Comparison of ENCODE assay signal across 8 mouse cellular contexts in genomic region chr2:76676401-76677226, GRCm38 (mm10). TPM values are rescaled to one million over a fixed set of nuclear protein-coding genes. Genes with fewer than 3 reads are reported as not detected.
DNase-seq lines count a peak whose midpoint lies in the region; ATAC-seq and TF ChIP-seq lines count a peak whose summit lies in the region.

No protein-coding gene starts in this region.

- no peaks in the 10 kb centered on the region for H3K9me3 ChIP-seq in forebrain, embryonic 14.5 days (replicated peaks; ENCODE audit: control insufficient read depth, low read length)
- H3K9me3 ChIP-seq in liver, postnatal 0 days (ENCODE audit: low read length): no peaks in the 10 kb centered on the region

- H3K4me2 ChIP-seq in forebrain, embryonic 14.5 days (ENCODE audit: low read length): peak overlapping the region; percentile 71
- H3K4me2 ChIP-seq in liver, postnatal 0 days (ENCODE audit: low read depth, low read length): peak overlapping the region; percentile 88

- peaks cover 17% of the 10 kb centered on the region for H3K4me1 ChIP-seq in forebrain, embryonic 14.5 days (ENCODE audit: control insufficient read depth, insufficient read depth, low read length)
- H3K4me1 ChIP-seq in liver, postnatal 0 days (ENCODE audit: insufficient read depth): peaks cover 26% of the 10 kb centered on the region

- H3K4me3 ChIP-seq in forebrain, embryonic 14.5 days (ENCODE audit: low read depth, low read length): peak overlapping the region; percentile 87
- no peak overlapping the region for H3K4me3 ChIP-seq in liver, postnatal 0 days (ENCODE audit: low read depth, low read length)

- H3K27ac ChIP-seq in forebrain, embryonic 14.5 days (ENCODE audit: low read depth, low read length): 0 out of 2 replicates have a peak overlapping the region, but pooled peaks have one; percentile 5
- H3K27ac ChIP-seq in liver, postnatal 0 days (ENCODE audit: low read depth): no peak overlapping the region

- no peaks in the 10 kb centered on the region for H3K27me3 ChIP-seq in forebrain, embryonic 14.5 days (replicated peaks; ENCODE audit: control insufficient read depth, insufficient read depth, low read length)
- H3K27me3 ChIP-seq in liver, postnatal 0 days (ENCODE audit: insufficient read depth, low read length): no peaks in the 10 kb centered on the region

- TF ChIP-seq EP300 in liver, postnatal 0 days (IDR thresholded peaks at IDR 0.05; ENCODE audit: low read depth): no peak

- 52% methylated on average over 13 of the region's 13 CpGs for WGBS in forebrain, embryonic 14.5 days
- 67% methylated on average over 13 of the region's 13 CpGs for WGBS in liver, postnatal 0 days (ENCODE audit: insufficient replicate concordance)

- no peak for TF ChIP-seq CTCF in liver, postnatal 0 days (IDR thresholded peaks at IDR 0.05; ENCODE audit: low read depth)

- no peak for ATAC-seq in forebrain, embryonic 14.5 days
- ATAC-seq in liver, postnatal 0 days: no peak
- no peak for ATAC-seq in megakaryocyte progenitor cell, adult 5-6 weeks (replicated peaks; ENCODE audit: poor library complexity)

- H3K36me3 ChIP-seq in forebrain, embryonic 14.5 days (ENCODE audit: control insufficient read depth, insufficient read depth, low read length): peaks cover 10% of the 10 kb centered on the region
- H3K36me3 ChIP-seq in liver, postnatal 0 days (replicated peaks; ENCODE audit: insufficient read depth, low read length): peaks cover 13% of the 10 kb centered on the region

- H3K9ac ChIP-seq in forebrain, embryonic 14.5 days (ENCODE audit: low read length): peak overlapping the region; percentile 91
- H3K9ac ChIP-seq in liver, postnatal 0 days (replicated peaks): peak overlapping the region; percentile 86; the same call in 1 of the 2 replicates

- peak; percentile 20 for DNase-seq in embryo, embryonic 11 days
- DNase-seq in embryo, embryonic 10.5 days (ENCODE audit: low spot score): no peak
- peak; percentile 74 for DNase-seq in 416B (ENCODE audit: low read depth)
- DNase-seq in forebrain, embryonic 14.5 days (ENCODE audit: low spot score): no peak
- DNase-seq in liver, postnatal 0 days: no peak
- no peak for DNase-seq in left cerebral cortex, adult 8-10 months (ENCODE audit: low spot score in 2 of 2)
- no peak for DNase-seq in adrenal gland, postnatal 14 days

RNA-seq across cellular contexts. Expression of gene Plekha3, which starts 1.5 kb away (rescaled TPM):
- 5.6 and 5.7 TPM in 2 replicates for polyA plus RNA-seq in forebrain, embryonic 14.5 days (2014; fragmentation: Nextera tagmentation; extraction: Ambion mirVana)
- polyA plus RNA-seq in liver, postnatal 0 days (2015; fragmentation: Nextera tagmentation; extraction: Ambion mirVana): 3.8 and 5.0 TPM in 2 replicates
- 28.2 and 36.1 TPM in 2 replicates for total RNA-seq in megakaryocyte progenitor cell, adult 5-6 weeks (2015)
- total RNA-seq in megakaryocyte progenitor cell, adult 5-6 weeks (2017): 17.5 and 25.6 TPM in 2 replicates
- 10 to 100 TPM; 39.0 to 43.4 (median 40.7) TPM for total RNA-seq in left cerebral cortex, adult 8-10 months (2022)
- 36.0 and 37.7 TPM in 2 replicates for total RNA-seq in adrenal gland, postnatal 14 days (2021)

RNA-seq across cellular contexts. Expression of gene Fkbp7, which starts 3.7 kb away (rescaled TPM):
- polyA plus RNA-seq in forebrain, embryonic 14.5 days (2014; fragmentation: Nextera tagmentation; extraction: Ambion mirVana): 12.1 and 13.2 TPM in 2 replicates
- polyA plus RNA-seq in liver, postnatal 0 days (2015; fragmentation: Nextera tagmentation; extraction: Ambion mirVana): 6.5 and 7.9 TPM in 2 replicates
- total RNA-seq in megakaryocyte progenitor cell, adult 5-6 weeks (2015): 18.5 and 19.0 TPM in 2 replicates
- 12.2 and 15.7 TPM in 2 replicates for total RNA-seq in megakaryocyte progenitor cell, adult 5-6 weeks (2017)
- total RNA-seq in left cerebral cortex, adult 8-10 months (2022): 1 to 10 TPM; 4.4 to 6.1 (median 5.8) TPM
- total RNA-seq in adrenal gland, postnatal 14 days (2021): 30.2 and 32.7 TPM in 2 replicates

RNA-seq across cellular contexts. Expression of gene Pjvk, which starts 28.3 kb away (rescaled TPM):
- 0.38 and 2.1 TPM in 2 replicates for polyA plus RNA-seq in forebrain, embryonic 14.5 days (2014; fragmentation: Nextera tagmentation; extraction: Ambion mirVana)
- not detected in 2 replicates for polyA plus RNA-seq in liver, postnatal 0 days (2015; fragmentation: Nextera tagmentation; extraction: Ambion mirVana)
- 0.37 and 0.81 TPM in 2 replicates for total RNA-seq in megakaryocyte progenitor cell, adult 5-6 weeks (2015)
- not detected in 2 replicates for total RNA-seq in megakaryocyte progenitor cell, adult 5-6 weeks (2017)
- under 1 TPM in 1 of 4 experiments, not detected in 3; 0.46 TPM for total RNA-seq in left cerebral cortex, adult 8-10 months (2022)
- total RNA-seq in adrenal gland, postnatal 14 days (2021): not detected in 2 replicates

RNA-seq across cellular contexts. Expression of gene Prkra, which starts 28.8 kb away (rescaled TPM):
- 109 and 112 TPM in 2 replicates for polyA plus RNA-seq in forebrain, embryonic 14.5 days (2014; fragmentation: Nextera tagmentation; extraction: Ambion mirVana)
- polyA plus RNA-seq in liver, postnatal 0 days (2015; fragmentation: Nextera tagmentation; extraction: Ambion mirVana): 7.7 and 7.9 TPM in 2 replicates
- total RNA-seq in megakaryocyte progenitor cell, adult 5-6 weeks (2015): 35.2 and 43.9 TPM in 2 replicates
- 11.3 and 15.2 TPM in 2 replicates for total RNA-seq in megakaryocyte progenitor cell, adult 5-6 weeks (2017)
- total RNA-seq in left cerebral cortex, adult 8-10 months (2022): 10 to 100 TPM; 17.3 to 22.0 (median 18.9) TPM
- total RNA-seq in adrenal gland, postnatal 14 days (2021): 25.9 and 26.8 TPM in 2 replicates

Comparison
In these comparisons a context has a peak if more than half of its experiments do, and no peak if none do; other contexts are left out.
1. DNase-seq: peak in embryo, embryonic 11 days (single experiment) and 416B (single experiment); none in embryo, embryonic 10.5 days (single experiment), forebrain, embryonic 14.5 days (single experiment), liver, postnatal 0 days (single experiment), left cerebral cortex, adult 8-10 months (0 of 2) and adrenal gland, postnatal 14 days (single experiment).